In the genomic region with DNA sequence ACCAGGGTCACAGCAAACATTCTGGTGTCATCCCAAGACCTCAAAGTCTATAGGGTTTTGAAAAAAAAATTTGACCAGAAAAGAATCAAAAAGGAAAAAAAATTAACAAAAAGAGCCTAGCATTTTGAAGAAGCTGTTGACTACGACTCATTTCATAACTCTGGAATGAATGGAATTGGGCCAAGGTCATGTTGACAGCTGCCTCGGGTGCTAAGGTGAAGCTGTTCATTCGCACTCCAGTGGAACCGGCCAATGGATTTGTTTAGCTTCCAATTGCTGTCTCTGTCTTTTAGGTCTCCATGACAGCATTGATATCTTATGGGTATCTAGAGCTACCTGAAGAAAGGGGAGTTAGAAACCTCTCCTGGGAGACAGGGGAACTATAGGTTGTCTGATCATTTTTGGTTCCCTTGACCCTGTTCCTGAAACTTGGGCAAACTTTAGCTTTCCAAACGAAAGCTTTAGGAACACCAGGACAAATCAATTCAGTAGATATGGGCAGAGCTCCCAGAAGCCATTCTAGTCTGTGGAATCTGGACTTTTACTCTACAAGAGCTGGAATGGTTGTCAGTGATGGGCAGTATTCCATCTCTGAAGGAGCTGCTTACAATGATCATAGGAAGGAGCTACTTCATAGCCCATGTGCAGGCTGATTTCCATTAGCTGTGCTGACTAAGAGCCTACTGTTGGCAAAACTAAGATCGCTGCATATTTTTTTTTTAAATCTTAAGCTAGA, we compare ENCODE assay signal across 21 mouse cellular contexts.
A peak's percentile ranks its signal among the peaks of the same experiment; 100 is the strongest.
DNase-seq lines count a peak whose midpoint lies in the region; ATAC-seq and TF ChIP-seq lines count a peak whose summit lies in the region.
"Had no signal": no experiment of that assay in that cellular context is flagged by ENCODE, and none has a peak within 500 bp of the region (broad histone marks: within the 10 kb centered on the region; RNA-seq: fewer than 3 reads in every experiment).

No protein-coding gene starts in this region.

- no peak for ATAC-seq in lung, embryonic 14.5 days (ENCODE audit: insufficient read depth)
- ATAC-seq in erythroid progenitor cell, adult 5-6 weeks (replicated peaks; ENCODE audit: low FRiP score, poor library complexity, severe bottlenecking), result no peak
- no peak for ATAC-seq in megakaryocyte, adult 5-6 weeks (ENCODE audit: poor library complexity, severe bottlenecking)
- ATAC-seq: CD4-positive, CD25-positive, alpha-beta regulatory T cell, adult 4 months; hindbrain, embryonic 16.5 days had no signal

- H3K36me3 ChIP-seq in lung, embryonic 14.5 days (ENCODE audit: insufficient read depth), result no peaks in the 10 kb centered on the region
- H3K36me3 ChIP-seq: embryonic facial prominence, embryonic 13.5 days; G1E; limb, embryonic 15.5 days; midbrain, embryonic 12.5 days; neural tube, embryonic 15.5 days had no signal

- no peak overlapping the region for H3K27ac ChIP-seq in lung, embryonic 14.5 days (ENCODE audit: low read depth)
- H3K27ac ChIP-seq: embryonic facial prominence, embryonic 13.5 days; limb, embryonic 15.5 days; macrophage; midbrain, embryonic 12.5 days; neural tube, embryonic 15.5 days had no signal

- no peak overlapping the region for H3K4me2 ChIP-seq in lung, embryonic 14.5 days
- H3K4me2 ChIP-seq: embryonic facial prominence, embryonic 13.5 days; heart, embryonic 11.5 days; limb, embryonic 15.5 days; midbrain, embryonic 12.5 days; neural tube, embryonic 15.5 days had no signal

- H3K9ac ChIP-seq in lung, embryonic 14.5 days, result no peak overlapping the region
- H3K9ac ChIP-seq: embryonic facial prominence, embryonic 13.5 days; limb, embryonic 15.5 days; midbrain, embryonic 12.5 days; neural tube, embryonic 15.5 days had no signal

- H3K4me3 ChIP-seq in lung, embryonic 14.5 days (ENCODE audit: low read depth, low read length), result no peak overlapping the region
- H3K4me3 ChIP-seq: embryonic facial prominence, embryonic 13.5 days; limb, embryonic 15.5 days; midbrain, embryonic 12.5 days; neural tube, embryonic 15.5 days had no signal

- 59% methylated on average over 6 of the region's 6 CpGs for WGBS in lung, embryonic 14.5 days

- no peaks in the 10 kb centered on the region for H3K27me3 ChIP-seq in lung, embryonic 14.5 days (ENCODE audit: insufficient read depth, low read length)
- H3K27me3 ChIP-seq: limb, embryonic 15.5 days; midbrain, embryonic 12.5 days; neural tube, embryonic 15.5 days had no signal

- H3K4me1 ChIP-seq in lung, embryonic 14.5 days (ENCODE audit: insufficient read depth), result peaks cover 4% of the 10 kb centered on the region; the same call in 1 of the 2 replicates
- H3K4me1 ChIP-seq: embryonic facial prominence, embryonic 13.5 days; limb, embryonic 15.5 days; midbrain, embryonic 12.5 days; neural tube, embryonic 15.5 days had no signal

- peak; percentile 34 for DNase-seq in kidney, adult 11 months
- no peak for DNase-seq in kidney, adult 18-20 months
- peak; percentile 14 for DNase-seq in 3T3-L1 (ENCODE audit: low read depth, low spot score)
- peak; percentile 48 for DNase-seq in Muller cell, postnatal 12 days (ENCODE audit: inconsistent ontology term)
- peak; percentile 39 for DNase-seq in lung, embryonic 14.5 days
- DNase-seq: adrenal gland, adult 8-10 months; cerebellum, adult 2 months; heart, postnatal 4 days; layer of hippocampus, postnatal 36 days; thymus, postnatal 4 days had no signal

- H3K9me3 ChIP-seq in lung, embryonic 14.5 days (ENCODE audit: low read depth, low read length), result no peaks in the 10 kb centered on the region
- H3K9me3 ChIP-seq: embryonic facial prominence, embryonic 13.5 days; limb, embryonic 15.5 days; midbrain, embryonic 12.5 days; neural tube, embryonic 15.5 days had no signal

- no peak for TF ChIP-seq CTCF in lung, embryonic 14.5 days (IDR thresholded peaks at IDR 0.05; ENCODE audit: low read depth)
